Mouse (Mus musculus) kidney, adult 9 months (tissue): ENCODE results near the gene Fermt3.

Experiments used
- DNase-seq: peaks from one replicate; pipeline ENCODE4 v3.0.0; 2022

The Fermt3 gene

GRCm38 (mm10) chr19:6969665-6970381 lies 49.4 kb downstream of the Fermt3 start:
- peak; percentile 68 for DNase-seq

- no peak for DNase-seq
These were observed 50.0 kb downstream of the Fermt3 start for GRCm38 (mm10) chr19:6969291-6969664.

GRCm38 (mm10) chr19:6968491-6969271 lies 50.6 kb downstream of the Fermt3 start:
- DNase-seq: peak; percentile 52

- DNase-seq: no peak
These were observed 62.8 kb downstream of the Fermt3 start for GRCm38 (mm10) chr19:6956461-6956860.

- no peak for DNase-seq
These were observed 63.8 kb downstream of the Fermt3 start for GRCm38 (mm10) chr19:6955424-6955823.

GRCm38 (mm10) chr19:6954046-6954445 lies 65.2 kb downstream of the Fermt3 start:
- DNase-seq: peak; percentile 73

GRCm38 (mm10) chr19:6952712-6953037 lies 66.6 kb downstream of the Fermt3 start:
- DNase-seq: peak; percentile 74

- peak; percentile 89 for DNase-seq
These were observed 67.1 kb downstream of the Fermt3 start for GRCm38 (mm10) chr19:6951994-6952711.

- peak; percentile 98 for DNase-seq
These were observed 67.8 kb downstream of the Fermt3 start for GRCm38 (mm10) chr19:6951381-6951968.

- peak; percentile 78 for DNase-seq
These were observed 68.6 kb downstream of the Fermt3 start for GRCm38 (mm10) chr19:6950613-6951153.

GRCm38 (mm10) chr19:6949951-6950350 lies 69.3 kb downstream of the Fermt3 start:
- DNase-seq: no peak

GRCm38 (mm10) chr19:6949532-6949931 lies 69.7 kb downstream of the Fermt3 start:
- no peak for DNase-seq
